Mouse (Mus musculus) CH12.LX (cell line): ENCODE results near the gene Ripk4. TPM values are rescaled to one million over a fixed set of nuclear protein-coding genes. Genes with fewer than 3 reads are reported as not detected.

ENCODE experiments used
- DNase-seq: peaks from one replicate; pipeline ENCODE4 v3.0.0-alpha.2; 2013; ENCODE audit errors: extremely low read depth
- H3K27ac ChIP-seq: 2 replicates; pipeline ENCODE4 v1.5.1; 2012; ENCODE audit warnings: low read depth, mild to moderate bottlenecking, control low read depth, moderate library complexity; ENCODE audit not compliant: insufficient read depth
- H3K27me3 ChIP-seq: replicated peaks from 2 replicates; pipeline ENCODE3; 2012; ENCODE audit warnings: inconsistent platforms
- H3K36me3 ChIP-seq, 2 experiments: replicated peaks in 1 of 2; 2 replicates each; pipeline versions ENCODE3 to v1.6.1; 2012; ENCODE audit warnings: inconsistent platforms in 1 of 2, low read length in 1 of 2, mild to moderate bottlenecking in 1 of 2, mixed read lengths in 1 of 2, moderate library complexity in 1 of 2; ENCODE audit not compliant: control insufficient read depth in 1 of 2, insufficient read depth in 1 of 2
- H3K4me1 ChIP-seq, 2 experiments: 2 replicates each; pipeline ENCODE4 v1.6.1; 2012; ENCODE audit warnings: inconsistent platforms in 1 of 2, moderate library complexity in 1 of 2; ENCODE audit not compliant: insufficient read depth in 2 of 2, control insufficient read depth in 1 of 2
- H3K4me2 ChIP-seq: 2 replicates; pipeline ENCODE4 v1.6.1; 2012; ENCODE audit warnings: low read depth, mild to moderate bottlenecking, control low read depth; ENCODE audit not compliant: poor library complexity, insufficient read depth, severe bottlenecking
- H3K4me3 ChIP-seq, 3 experiments: fragments of 150-350 bp in 1 of 3; sonication (generic) in 1 of 3; replicated peaks in 1 of 3; 2 replicates each; pipeline versions ENCODE3 to v1.5.1; 2011 to 2012; ENCODE audit warnings: low read depth in 2 of 3, low read length in 2 of 3, mild to moderate bottlenecking in 2 of 3, moderate library complexity in 2 of 3, control low read depth in 1 of 3, improper control_type of control experiment in 1 of 3, inconsistent platforms in 1 of 3, mixed read lengths in 1 of 3; ENCODE audit not compliant: poor library complexity in 1 of 3
- H3K79me2 ChIP-seq: replicated peaks from 2 replicates; pipeline ENCODE4 v1.6.1; 2012; ENCODE audit warnings: mild to moderate bottlenecking, moderate library complexity; ENCODE audit not compliant: control insufficient read depth, poor library complexity, insufficient read depth, severe bottlenecking; ENCODE audit errors: extremely low read depth
- H3K9ac ChIP-seq: 2 replicates; pipeline ENCODE4 v1.6.1; 2012; ENCODE audit warnings: low read depth, mild to moderate bottlenecking, control low read depth, moderate library complexity; ENCODE audit not compliant: insufficient read depth
- H3K9me3 ChIP-seq: replicated peaks from 2 replicates; pipeline ENCODE3; 2012; ENCODE audit warnings: low read length, inconsistent platforms, mixed read lengths
- BHLHE40 ChIP-seq: IDR thresholded peaks from 2 replicates; pipeline ENCODE4 v1.6.1; 2011; ENCODE audit warnings: mild to moderate bottlenecking, low read depth, low read length, improper control_type of control experiment
- CHD1 ChIP-seq: IDR thresholded peaks from 2 replicates; pipeline ENCODE4 v1.6.1; 2012; ENCODE audit warnings: low read depth, low read length, improper control_type of control experiment, inconsistent platforms
- CHD2 ChIP-seq: IDR thresholded peaks from 2 replicates; pipeline ENCODE4 v1.6.1; 2011; ENCODE audit warnings: low read length, improper control_type of control experiment
- CTCF ChIP-seq, 2 experiments: IDR thresholded peaks in 1 of 2; conservative IDR thresholded peaks in 1 of 2; 2 replicates each; pipeline ENCODE4 v1.5.1; 2011 to 2012; ENCODE audit warnings: low read depth in 2 of 2, low read length in 2 of 2, improper control_type of control experiment in 1 of 2, inconsistent platforms in 1 of 2, mild to moderate bottlenecking in 1 of 2, moderate library complexity in 1 of 2
- ETS1 ChIP-seq: conservative IDR thresholded peaks from 2 replicates; pipeline ENCODE4 v1.6.1; 2012; ENCODE audit warnings: low read depth, mild to moderate bottlenecking, inconsistent platforms, low read length, improper control_type of control experiment, moderate library complexity
- GABPA ChIP-seq: IDR thresholded peaks from 2 replicates; pipeline ENCODE4 v1.6.1; 2012; ENCODE audit warnings: low read depth, low read length, improper control_type of control experiment, inconsistent platforms; ENCODE audit not compliant: insufficient replicate concordance
- HCFC1 ChIP-seq: IDR thresholded peaks from 2 replicates; pipeline ENCODE4 v1.6.1; 2012; ENCODE audit warnings: low read depth, mild to moderate bottlenecking, inconsistent platforms, low read length, improper control_type of control experiment
- JUN ChIP-seq: IDR thresholded peaks from 2 replicates; pipeline ENCODE4 v1.6.1; 2011; ENCODE audit warnings: low read depth, mild to moderate bottlenecking, low read length, improper control_type of control experiment, moderate library complexity; ENCODE audit not compliant: insufficient read depth
- MAX ChIP-seq: IDR thresholded peaks from 2 replicates; pipeline ENCODE4 v1.6.1; 2011; ENCODE audit warnings: low read length, improper control_type of control experiment
- MEF2A ChIP-seq: IDR thresholded peaks from 2 replicates; pipeline ENCODE4 v1.6.1; 2014; ENCODE audit warnings: low read depth, mild to moderate bottlenecking, inconsistent platforms, low read length, improper control_type of control experiment, borderline replicate concordance
- MXI1 ChIP-seq: IDR thresholded peaks from 2 replicates; pipeline ENCODE4 v1.6.1; 2011; ENCODE audit warnings: mild to moderate bottlenecking, low read depth, low read length, improper control_type of control experiment
- MYC ChIP-seq: IDR thresholded peaks from 2 replicates; pipeline ENCODE4 v1.6.1; 2011; ENCODE audit warnings: low read depth, mild to moderate bottlenecking, improper control_type of control experiment, low read length
- NELFE ChIP-seq: IDR thresholded peaks from 2 replicates; pipeline ENCODE4 v1.6.1; 2011; ENCODE audit warnings: low read depth, low read length, improper control_type of control experiment
- PAX5 ChIP-seq: IDR thresholded peaks from 2 replicates; pipeline ENCODE4 v1.6.1; 2012; ENCODE audit warnings: low read length, inconsistent platforms, mixed read lengths
- RAD21 ChIP-seq: IDR thresholded peaks from 2 replicates; pipeline ENCODE4 v1.6.1; 2011; ENCODE audit warnings: low read depth, mild to moderate bottlenecking, low read length, improper control_type of control experiment, moderate library complexity
- SIN3A ChIP-seq: IDR thresholded peaks from 2 replicates; pipeline ENCODE4 v1.6.1; 2012; ENCODE audit warnings: low read length, improper control_type of control experiment, inconsistent platforms
- SMC3 ChIP-seq: IDR thresholded peaks from 2 replicates; pipeline ENCODE4 v1.6.1; 2011; ENCODE audit warnings: low read depth, low read length, improper control_type of control experiment
- TBP ChIP-seq: conservative IDR thresholded peaks from 2 replicates; pipeline ENCODE4 v1.6.1; 2011; ENCODE audit warnings: low read depth, low read length, improper control_type of control experiment
- UBTF ChIP-seq: IDR thresholded peaks from 2 replicates; pipeline ENCODE4 v1.6.1; 2012; ENCODE audit warnings: low read depth, mild to moderate bottlenecking, inconsistent platforms, low read length, improper control_type of control experiment, moderate library complexity
- USF2 ChIP-seq: conservative IDR thresholded peaks from 2 replicates; pipeline ENCODE4 v1.6.1; 2011; ENCODE audit warnings: low read depth, low read length, improper control_type of control experiment
- ZC3H11A ChIP-seq: IDR thresholded peaks from 2 replicates; pipeline ENCODE4 v1.6.1; 2012; ENCODE audit warnings: low read depth, mild to moderate bottlenecking, inconsistent platforms, low read length, improper control_type of control experiment
- ZKSCAN1 ChIP-seq: IDR thresholded peaks from 2 replicates; pipeline ENCODE4 v1.6.1; 2012; ENCODE audit warnings: low read depth, inconsistent platforms, low read length, improper control_type of control experiment, borderline replicate concordance
- ZMIZ1 ChIP-seq: IDR thresholded peaks from 2 replicates; pipeline ENCODE4 v1.6.1; 2012; ENCODE audit warnings: low read depth, mild to moderate bottlenecking, inconsistent platforms, low read length, improper control_type of control experiment
- ZNF384 ChIP-seq: IDR thresholded peaks from 2 replicates; pipeline ENCODE4 v1.6.1; 2012; ENCODE audit warnings: low read depth, low read length, improper control_type of control experiment, inconsistent platforms
- dilution Hi-C: fragments of 300-500 bp; cut with MboI; formaldehyde crosslinking; loops from 2 replicates; pipeline ENCODE4 v1.14.3; 2020; ENCODE audit warnings: low sequenced_read_pairs; ENCODE audit not compliant: extremely low pct_unique_long_range_greater_than_20kb, extremely low pct_ligation_motif_present
- in situ Hi-C: fragments of 300-500 bp; cut with MboI; formaldehyde crosslinking; loops from 3 replicates; pipeline ENCODE4 v1.14.3; 2019; ENCODE audit warnings: low sequenced_read_pairs, low pct_ligation_motif_present, low pct_unique_long_range_greater_than_20kb, mixed read lengths
- polyA plus RNA-seq: library from polyadenylated mRNA; unstranded; fragments of >175 nt; gene quantifications from 2 replicates; pipeline ENCODE4 v1.2.1, GENCODE M21; 2012; ENCODE audit warnings: low read depth; ENCODE audit not compliant: insufficient read length
- total RNA-seq, 2 experiments: library from RNA; depleted of rRNA; stranded (reverse); fragments of 300-350 nt in 1 of 2; fragments of >200 nt in 1 of 2; gene quantifications; 2 replicates each; pipeline ENCODE4 v1.2.3; 2012 to 2014

Gene Ripk4
- total and polyA plus RNA-seq, 3 experiments, result 0.04 to 0.09 TPM; not detected in 1

DNA sequence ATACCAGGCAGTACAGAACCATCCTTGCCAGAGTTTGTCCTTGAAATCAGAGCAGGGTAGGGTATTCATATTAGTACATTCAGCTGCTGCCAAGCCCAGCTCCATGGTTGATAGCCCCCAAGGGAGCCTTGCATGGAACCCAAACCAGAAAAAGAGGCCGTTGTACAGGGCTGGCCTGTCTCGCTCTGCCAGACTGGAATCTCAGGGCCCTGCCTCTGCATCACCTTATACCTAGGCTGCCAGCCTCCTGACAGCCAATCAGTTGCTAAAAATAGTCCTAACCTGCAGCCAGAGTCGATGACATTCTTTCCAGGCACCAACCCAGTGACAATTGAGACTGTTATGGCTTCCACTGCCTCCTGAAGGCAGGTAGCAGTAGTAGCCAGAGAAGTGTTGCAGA lies 37.2 kb downstream of the Ripk4 start:
- Histone ChIP-seq H3K4me3 (no peak overlapping the region), H3K9me3 (no peaks in the 10 kb centered on the region), H3K4me2 (no peak overlapping the region), H3K4me1 (0 out of 4 replicates have a peak, but pooled peaks cover 0 to 4% of the 10 kb centered on the region in 2 experiments), H3K27me3 (peaks cover 4% of the 10 kb centered on the region), H3K9ac (no peak overlapping the region), H3K36me3 (no peaks in the 10 kb centered on the region), H3K27ac (no peak overlapping the region), H3K79me2 (no peaks in the 10 kb centered on the region)
- no peak for DNase-seq
- in situ Hi-C loops (no loop called here), dilution Hi-C loops (no loop called here)
- TF ChIP-seq JUN (no peak), UBTF (no peak), ZMIZ1 (no peak), TBP (no peak), MYC (no peak), SIN3A (no peak), CTCF (conservative IDR thresholded peaks at IDR 0.05 in 1 of 2, IDR thresholded peaks at IDR 0.05 in 1 of 2; ENCODE audit: low read depth in 2 of 2, low read length in 2 of 2) (no peak), SMC3 (no peak), ZC3H11A (no peak), USF2 (no peak), RAD21 (no peak), ZKSCAN1 (no peak), ETS1 (no peak), MAX (no peak), MXI1 (no peak), ZNF384 (no peak), GABPA (no peak), NELFE (no peak), HCFC1 (no peak)

DNA sequence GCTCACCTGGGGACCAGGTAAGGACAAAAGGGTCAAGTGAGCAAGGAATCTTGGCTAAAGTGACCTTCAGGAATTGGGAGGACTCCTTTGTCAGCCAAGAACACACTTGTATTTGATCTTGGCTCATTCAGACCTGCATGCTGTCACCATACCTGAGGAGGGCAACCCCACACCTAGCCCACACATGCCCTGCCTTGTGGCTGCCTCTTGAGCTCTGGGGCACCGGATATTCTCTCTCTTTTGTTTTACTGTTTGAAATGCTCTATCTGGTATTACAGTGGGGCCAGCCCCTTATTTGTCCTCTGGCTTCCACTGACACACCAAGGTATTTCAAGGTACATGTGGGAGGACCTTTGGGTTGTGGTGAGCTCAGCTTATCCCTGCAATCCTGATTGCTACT lies 43.5 kb downstream of the Ripk4 start:
- TF ChIP-seq USF2 (no peak), SIN3A (no peak), NELFE (no peak), CHD1 (no peak), CHD2 (no peak), MEF2A (no peak), ZKSCAN1 (no peak), UBTF (no peak), RAD21 (no peak), SMC3 (no peak), BHLHE40 (no peak), GABPA (no peak), PAX5 (no peak)
- H3K9ac ChIP-seq, result no peak overlapping the region
- H3K79me2 ChIP-seq, result no peaks in the 10 kb centered on the region
- no peak for DNase-seq
- peaks cover 0 to 16% of the 10 kb centered on the region in 2 experiments; a peak in 2 of 4 replicates for H3K4me1 ChIP-seq
- no peak overlapping the region for H3K27ac ChIP-seq
- H3K9me3 ChIP-seq, result peaks cover 2% of the 10 kb centered on the region
- no peaks in the 10 kb centered on the region for H3K36me3 ChIP-seq
- H3K27me3 ChIP-seq, result no peaks in the 10 kb centered on the region
- no peak overlapping the region for H3K4me2 ChIP-seq
- dilution Hi-C loops, result no loop called here
- H3K4me3 ChIP-seq, result no peak overlapping the region
- in situ Hi-C loops, result loop anchor here (25.0 kb wide), 1 partner anchor 1008 kb away; no protein-coding TSS in a partner anchor
